In the genomic region with DNA sequence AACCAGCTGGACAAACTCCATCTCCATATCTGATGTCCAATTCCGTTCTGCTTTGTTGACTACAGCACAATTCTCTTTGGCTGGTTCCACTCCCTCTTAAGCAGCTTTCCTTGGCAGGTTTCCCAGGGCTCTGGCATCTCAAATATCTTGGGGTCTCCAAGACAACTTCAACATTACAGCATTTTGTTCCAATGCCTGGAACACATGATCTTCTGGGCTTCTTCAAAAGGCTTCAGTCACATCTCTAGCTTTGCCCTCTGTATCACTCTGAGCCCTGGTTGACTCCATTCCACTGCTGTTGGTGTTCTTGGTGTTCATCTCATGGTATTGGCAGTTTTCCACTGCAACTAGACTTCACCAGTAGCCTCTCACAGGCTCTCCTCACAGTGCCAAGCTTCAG, we compare ENCODE assay signal across 8 mouse cellular contexts. TPM values are rescaled to one million over a fixed set of nuclear protein-coding genes. Genes with fewer than 3 reads are reported as not detected.
DNase-seq lines count a peak whose midpoint lies in the region; ATAC-seq lines count a peak whose summit lies in the region.

No protein-coding gene starts in this region.

- DNase-seq in cerebellum, postnatal 14 days, result peak; percentile 29 to 45
- no peak for DNase-seq in cerebellum, adult 8-10 months
- DNase-seq in urinary bladder, postnatal 25 days (ENCODE audit: low spot score), result peak; percentile 9
- DNase-seq in urinary bladder, adult 18-20 months (ENCODE audit: low spot score in 2 of 2), result no peak
- peak; percentile 79 for DNase-seq in kidney, postnatal 14 days
- no peak for DNase-seq in embryo, embryonic 11 days

- peaks cover 3% of the 10 kb centered on the region; the same call in 1 of the 2 replicates for H3K4me1 ChIP-seq in forebrain, embryonic 12.5 days

- no peak for ATAC-seq in forebrain, embryonic 12.5 days (ENCODE audit: low FRiP score)
- no peak for ATAC-seq in erythroblast, adult 5-6 weeks (replicated peaks; ENCODE audit: low FRiP score, poor library complexity, severe bottlenecking)

- 87% methylated on average over 1 of the region's 1 CpGs for WGBS in forebrain, embryonic 12.5 days

- no peaks in the 10 kb centered on the region for H3K9me3 ChIP-seq in forebrain, embryonic 12.5 days

- H3K9ac ChIP-seq in forebrain, embryonic 12.5 days, result no peak overlapping the region

- H3K27ac ChIP-seq in forebrain, embryonic 12.5 days, result no peak overlapping the region

- no peak overlapping the region for H3K4me3 ChIP-seq in forebrain, embryonic 12.5 days (replicated peaks)

- no peaks in the 10 kb centered on the region for H3K36me3 ChIP-seq in forebrain, embryonic 12.5 days (replicated peaks)

- H3K27me3 ChIP-seq in forebrain, embryonic 12.5 days, result no peaks in the 10 kb centered on the region

- no peak overlapping the region for H3K4me2 ChIP-seq in forebrain, embryonic 12.5 days

RNA-seq across cellular contexts. Expression of a gene that starts 7.7 kb away (rescaled TPM):
- polyA plus RNA-seq in forebrain, embryonic 12.5 days (2016; fragmentation: Nextera tagmentation; extraction: Ambion mirVana), result 29.7 and 35.4 TPM in 2 replicates
- 33.0 and 41.2 TPM in 2 replicates for total RNA-seq in erythroblast, adult 5-6 weeks (2015; ENCODE audit: low replicate concordance)
- total RNA-seq in erythroblast, adult 5-6 weeks (2017; ENCODE audit: low replicate concordance), result 47.5 and 58.5 TPM in 2 replicates

Comparison
In these comparisons a context has a peak if more than half of its experiments do, and no peak if none do; other contexts are left out.
1. DNase-seq: peak in cerebellum, postnatal 14 days (2 of 2), urinary bladder, postnatal 25 days (single experiment) and kidney, postnatal 14 days (single experiment); none in cerebellum, adult 8-10 months (single experiment), urinary bladder, adult 18-20 months (0 of 2) and embryo, embryonic 11 days (single experiment).